Mouse (Mus musculus) embryo, embryonic 10.5 days (tissue): ENCODE measurements around the gene Ryr3.
A peak's percentile ranks its signal among the peaks of the same experiment; 100 is the strongest.

Experiments
- DNase-seq: peaks from one replicate; pipeline ENCODE4 v3.0.0-alpha.2; 2015; ENCODE audit warnings: low spot score

Ryr3 gene

GRCm38 (mm10) chr2:113216746-113217461 lies at the start of gene Ryr3:
TSS of gene Ryr3 (minus strand) at chr2:113217096.
- peak; percentile 73 for DNase-seq

- DNase-seq = no peak
These were observed 22.0 kb upstream of the Ryr3 start for GRCm38 (mm10) chr2:113238871-113239270.

GRCm38 (mm10) chr2:113236993-113237392 lies 20.1 kb upstream of the Ryr3 start:
- no peak for DNase-seq

- peak; percentile 86 for DNase-seq
These were observed 17.7 kb upstream of the Ryr3 start for GRCm38 (mm10) chr2:113234559-113234958.

GRCm38 (mm10) chr2:113233356-113233755 lies 16.5 kb upstream of the Ryr3 start:
- no peak for DNase-seq

GRCm38 (mm10) chr2:113216105-113216745 lies 671 bp downstream of the Ryr3 start:
- peak; percentile 25 for DNase-seq

- no peak for DNase-seq
These were observed 6.9 kb downstream of the Ryr3 start for GRCm38 (mm10) chr2:113210023-113210422.

- no peak for DNase-seq
These were observed 7.6 kb downstream of the Ryr3 start for GRCm38 (mm10) chr2:113209263-113209662.

- DNase-seq = no peak
These were observed 14.0 kb downstream of the Ryr3 start for GRCm38 (mm10) chr2:113202857-113203256.

- DNase-seq = no peak
These were observed 17.7 kb downstream of the Ryr3 start for GRCm38 (mm10) chr2:113199030-113199679.

- DNase-seq = no peak
These were observed 29.7 kb downstream of the Ryr3 start for GRCm38 (mm10) chr2:113187158-113187557.

- peak; percentile 45 for DNase-seq
These were observed 35.2 kb downstream of the Ryr3 start for GRCm38 (mm10) chr2:113181701-113182100.

GRCm38 (mm10) chr2:113178047-113178446 lies 38.8 kb downstream of the Ryr3 start:
- DNase-seq = no peak

- no peak for DNase-seq
These were observed 40.6 kb downstream of the Ryr3 start for GRCm38 (mm10) chr2:113176337-113176736.

- no peak for DNase-seq
These were observed 48.8 kb downstream of the Ryr3 start for GRCm38 (mm10) chr2:113168096-113168495.

- DNase-seq = no peak
These were observed 55.4 kb downstream of the Ryr3 start for GRCm38 (mm10) chr2:113161494-113161893.

GRCm38 (mm10) chr2:113137766-113138165 lies 79.1 kb downstream of the Ryr3 start:
- no peak for DNase-seq

- DNase-seq = no peak
These were observed 93.4 kb downstream of the Ryr3 start for GRCm38 (mm10) chr2:113123476-113123875.

GRCm38 (mm10) chr2:113119080-113119479 lies 97.8 kb downstream of the Ryr3 start:
- DNase-seq = no peak

- DNase-seq = no peak
These were observed 100.1 kb downstream of the Ryr3 start for GRCm38 (mm10) chr2:113116788-113117187.

GRCm38 (mm10) chr2:113115897-113116283 lies 101.0 kb downstream of the Ryr3 start:
- no peak for DNase-seq

- no peak for DNase-seq
These were observed 101.5 kb downstream of the Ryr3 start for GRCm38 (mm10) chr2:113115248-113115896.

GRCm38 (mm10) chr2:113104609-113105008 lies 112.3 kb downstream of the Ryr3 start:
- DNase-seq = no peak
